Mouse (Mus musculus) heart, embryonic 13.5 days (tissue): Measurements from ENCODE around the gene Gm1330. TPM values are rescaled to one million over a fixed set of nuclear protein-coding genes. Genes with fewer than 3 reads are reported as not detected.
"Not testable (repeated sequence)": the region's sequence is repeated elsewhere in the genome, so short reads cannot be mapped to it uniquely, and the experiment has no call there.

Experiments used
- ATAC-seq: fragments of 200-750 bp; cut with Nextera tagmentation; 2 replicates; pipeline ENCODE4 v1.8.0; 2017; ENCODE audit warnings: moderate TSS enrichment; ENCODE audit not compliant: insufficient number of reproducible peaks, low FRiP score, low TSS enrichment; ENCODE audit errors: extremely low read depth
- H3K27ac ChIP-seq: fragments of 300-500 bp; sonication (generic); replicated peaks from 2 replicates; pipeline ENCODE4 v1.5.1; 2015; ENCODE audit warnings: moderate library complexity, mild to moderate bottlenecking, inconsistent platforms
- H3K27me3 ChIP-seq: fragments of 300-500 bp; sonication (generic); replicated peaks from 2 replicates; pipeline ENCODE4 v1.6.1; 2015; ENCODE audit warnings: mild to moderate bottlenecking, inconsistent platforms
- H3K36me3 ChIP-seq: fragments of 300-500 bp; sonication (generic); 2 replicates; pipeline ENCODE4 v1.6.1; 2015; ENCODE audit warnings: mild to moderate bottlenecking, inconsistent platforms
- H3K4me1 ChIP-seq: fragments of 300-500 bp; sonication (generic); 2 replicates; pipeline ENCODE4 v1.6.1; 2015; ENCODE audit warnings: inconsistent platforms
- H3K4me2 ChIP-seq: fragments of 300-500 bp; sonication (generic); 2 replicates; pipeline ENCODE4 v1.6.1; 2015; ENCODE audit warnings: inconsistent platforms, mild to moderate bottlenecking, moderate library complexity
- H3K4me3 ChIP-seq: fragments of 300-500 bp; sonication (generic); 2 replicates; pipeline ENCODE4 v1.5.1; 2015; ENCODE audit warnings: moderate library complexity, mild to moderate bottlenecking, inconsistent platforms
- H3K9ac ChIP-seq: fragments of 300-500 bp; sonication (generic); 2 replicates; pipeline ENCODE4 v1.6.1; 2015; ENCODE audit warnings: inconsistent platforms, mild to moderate bottlenecking, moderate library complexity
- H3K9me3 ChIP-seq: fragments of 300-500 bp; sonication (generic); 2 replicates; pipeline ENCODE4 v1.6.1; 2016; ENCODE audit warnings: inconsistent platforms
- WGBS: fragments of 180-500 bp; shearing (Covaris S2); methylation state at CpG from one replicate; pipeline ENCODE4 v1.1.7; 2015; ENCODE audit warnings: mixed read lengths; 5-methylcytosine and 5-hydroxymethylcytosine counted together
- polyA plus RNA-seq: library from polyadenylated mRNA; unstranded; fragments of >200 nt; fragmentation: Nextera tagmentation; extraction: Ambion mirVana; gene quantifications from 2 replicates; pipeline ENCODE4 v1.2.1, GENCODE M21; 2015

Gm1330 gene
- polyA plus RNA-seq = not detected in 2 replicates

- Histone ChIP-seq H3K4me2 (no peak within 1 kb of the TSS), H3K27me3 (no peaks in the 10 kb centered on the region), H3K4me3 (no peak within 1 kb of the TSS), H3K36me3 (no peaks in the 10 kb centered on the region), H3K27ac (no peak within 1 kb of the TSS), H3K9ac (no peak within 1 kb of the TSS), H3K9me3 (peaks cover 5% of the 10 kb centered on the region; the same call in 1 of the 2 replicates), H3K4me1 (no peaks in the 10 kb centered on the region)
- ATAC-seq = no peak
Observed at GRCm38 (mm10) chr2:149003151-149003550, at the start of gene Gm1330. Gm1330 (minus strand) TSS chr2:149003251.

DNA sequence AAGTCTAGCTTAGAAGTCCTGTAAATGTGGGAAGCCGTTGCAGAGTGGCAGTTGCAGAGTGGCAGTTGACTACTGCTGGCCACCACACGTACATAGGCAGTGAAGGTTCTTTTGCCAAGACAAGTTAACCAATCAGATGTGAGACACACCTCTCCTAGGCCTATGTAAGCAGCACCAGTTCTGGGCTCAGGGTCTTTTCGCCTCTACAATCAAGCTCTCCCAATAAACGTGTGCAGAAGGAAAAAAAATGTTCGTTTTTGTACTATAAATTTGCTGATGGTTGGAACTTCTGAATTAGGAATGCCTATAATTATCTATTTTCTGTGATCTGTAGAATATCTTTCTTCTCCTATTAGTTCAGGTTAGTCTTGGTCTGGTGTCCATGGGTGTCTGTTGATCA lies 14.1 kb upstream of the Gm1330 start, which contains the start of gene Gm10750:
Gene Gm10750, minus strand, starts transcription at position 101 of the 400 bp plus-strand sequence.
- H3K4me1 ChIP-seq, H3K9me3 ChIP-seq, H3K4me3 ChIP-seq, H3K4me2 ChIP-seq, H3K27ac ChIP-seq, H3K36me3 ChIP-seq, H3K27me3 ChIP-seq, ATAC-seq, H3K9ac ChIP-seq: not testable (repeated sequence)
- 61% methylated on average over 5 of the region's 5 CpGs for WGBS

GRCm38 (mm10) chr2:149004826-149005225 lies 1.8 kb upstream of the Gm1330 start:
- Histone ChIP-seq H3K9me3 (peaks cover 7% of the 10 kb centered on the region; the same call in 1 of the 2 replicates), H3K4me2 (no peak overlapping the region), H3K36me3 (no peaks in the 10 kb centered on the region), H3K27ac (no peak overlapping the region), H3K4me3 (no peak overlapping the region), H3K27me3 (no peaks in the 10 kb centered on the region), H3K9ac (no peak overlapping the region), H3K4me1 (no peaks in the 10 kb centered on the region)
- ATAC-seq = no peak
- WGBS = 61% methylated on average over 2 of the region's 2 CpGs

DNA sequence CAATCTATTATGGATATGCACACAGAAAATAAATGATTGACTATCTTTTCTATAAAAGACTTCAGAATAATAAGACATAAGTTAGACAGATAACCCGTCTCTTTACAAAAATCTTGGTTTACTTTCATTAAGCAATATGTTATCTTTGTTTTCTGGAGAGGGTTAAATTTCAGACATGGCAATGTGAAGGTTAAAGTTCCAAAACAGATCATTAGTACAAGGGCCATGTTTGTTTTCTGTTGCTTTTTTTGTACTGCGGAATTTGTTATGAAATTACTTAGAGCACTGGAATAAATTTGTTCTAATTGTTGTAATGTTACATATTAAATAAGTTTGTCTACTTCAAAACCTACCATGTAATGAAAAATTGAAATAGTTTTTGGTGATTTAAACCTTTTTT lies 7.9 kb downstream of the Gm1330 start:
- no peaks in the 10 kb centered on the region for H3K4me1 ChIP-seq
- H3K9me3 ChIP-seq = peaks cover 4% of the 10 kb centered on the region; the same call in 1 of the 2 replicates
- 76% methylated on average over 2 of the region's 2 CpGs for WGBS
- no peak for ATAC-seq
- H3K27ac ChIP-seq = no peak overlapping the region
- no peaks in the 10 kb centered on the region for H3K27me3 ChIP-seq
- no peak overlapping the region for H3K9ac ChIP-seq
- H3K4me2 ChIP-seq = no peak overlapping the region
- H3K4me3 ChIP-seq = no peak overlapping the region
- no peaks in the 10 kb centered on the region for H3K36me3 ChIP-seq

Other genes with a start within 250 kb of the Gm1330 start
- gene Cst11, start 231.8 kb downstream of the Gm1330 start, polyA plus RNA-seq = not detected in 2 replicates
- not detected in 2 replicates for gene 8030411F24Rik, start 221.2 kb downstream of the Gm1330 start, polyA plus RNA-seq
- not detected in 2 replicates for gene Cst12, start 213.9 kb downstream of the Gm1330 start, polyA plus RNA-seq
- gene Cst8, start 204.5 kb downstream of the Gm1330 start, polyA plus RNA-seq = not detected in 2 replicates
- not detected in 2 replicates for gene Cst13, start 183.2 kb downstream of the Gm1330 start, polyA plus RNA-seq
- 3.3 and 3.9 TPM in 2 replicates for gene Cst9, start 168.1 kb downstream of the Gm1330 start, polyA plus RNA-seq
- 0.71 TPM in 1 of 2 replicates, not detected in the other for gene 9230104L09Rik, start 138.2 kb downstream of the Gm1330 start, polyA plus RNA-seq
- gene Cst3, start 127.6 kb downstream of the Gm1330 start, polyA plus RNA-seq = 753 and 907 TPM in 2 replicates
- gene Gm10750, start 14.0 kb upstream of the Gm1330 start, polyA plus RNA-seq = not detected in 2 replicates